Mouse (Mus musculus) adrenal gland, postnatal 14 days (tissue): ENCODE results near the gene Fam49a. TPM values are rescaled to one million over a fixed set of nuclear protein-coding genes. Genes with fewer than 3 reads are reported as not detected.

Source experiments
- DNase-seq: peaks from one replicate; pipeline ENCODE4 v3.0.0; 2021; ENCODE audit warnings: mixed read lengths
- total RNA-seq: library from RNA; stranded (reverse); gene quantifications from 2 replicates; pipeline ENCODE4 v1.2.3, GENCODE M21; 2021

Fam49a gene
- total RNA-seq, 1 experiment from 2014 or later = 22.0 TPM

DNA sequence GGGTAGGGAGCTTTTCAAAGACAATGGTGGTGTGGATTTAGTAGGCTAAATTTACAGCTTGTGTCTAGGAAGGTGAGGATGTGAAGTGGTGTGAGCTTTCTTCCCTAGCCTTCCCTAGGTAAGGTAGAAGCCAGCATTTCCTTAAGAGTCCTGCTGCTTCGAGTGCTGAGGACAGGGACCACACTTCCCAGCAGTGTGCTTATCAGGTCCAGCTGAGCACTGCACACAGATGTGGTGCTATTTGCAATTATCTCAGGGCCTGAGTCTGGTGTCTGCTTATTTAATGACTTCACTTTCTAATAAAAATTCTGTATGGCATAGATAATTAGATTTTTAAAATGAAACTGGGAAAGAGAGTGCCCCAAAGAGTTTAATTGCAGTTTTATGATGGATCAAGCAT, 4.6 kb downstream of the Fam49a start:
- no peak for DNase-seq

DNA sequence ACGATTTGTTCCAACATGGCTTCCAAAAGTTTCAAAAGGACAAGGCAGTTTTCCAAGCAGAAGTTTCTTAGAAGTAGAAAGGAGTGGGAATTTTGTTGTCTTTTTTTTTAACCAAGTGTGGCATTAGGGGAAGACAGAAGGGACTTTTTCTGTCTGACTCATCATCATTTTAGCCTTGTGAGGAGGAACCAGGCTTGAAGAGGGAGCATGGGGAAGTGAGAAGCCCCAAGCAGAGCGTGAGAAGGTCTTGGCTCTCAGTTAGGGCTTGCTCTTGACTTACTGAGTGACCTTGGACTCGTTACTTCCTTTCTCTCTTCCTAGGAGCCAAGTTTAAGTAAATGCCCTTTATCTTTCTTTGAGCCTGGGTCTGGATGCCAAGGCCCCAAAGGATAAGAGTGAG, 8.6 kb downstream of the Fam49a start:
- DNase-seq = no peak

DNA sequence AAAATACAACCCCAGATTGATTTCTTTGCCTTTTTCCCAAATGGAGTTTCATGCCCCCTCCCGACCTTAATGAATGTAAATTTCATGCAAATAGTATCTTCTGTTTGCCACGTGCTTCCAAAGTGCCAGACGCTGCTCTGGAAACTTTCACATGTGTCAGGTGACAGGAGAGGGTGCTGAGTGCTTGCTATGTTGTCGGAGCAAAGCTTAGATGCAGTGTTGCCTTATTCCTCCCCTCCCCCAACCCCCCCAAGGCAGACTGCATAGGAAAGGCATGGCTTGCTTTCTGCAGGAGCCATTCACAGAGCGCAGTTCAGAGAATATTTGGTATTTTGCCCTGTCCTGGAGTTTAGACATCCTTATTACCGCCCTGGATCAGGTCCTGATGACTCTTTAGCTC, 12.2 kb downstream of the Fam49a start:
- DNase-seq = no peak

DNA sequence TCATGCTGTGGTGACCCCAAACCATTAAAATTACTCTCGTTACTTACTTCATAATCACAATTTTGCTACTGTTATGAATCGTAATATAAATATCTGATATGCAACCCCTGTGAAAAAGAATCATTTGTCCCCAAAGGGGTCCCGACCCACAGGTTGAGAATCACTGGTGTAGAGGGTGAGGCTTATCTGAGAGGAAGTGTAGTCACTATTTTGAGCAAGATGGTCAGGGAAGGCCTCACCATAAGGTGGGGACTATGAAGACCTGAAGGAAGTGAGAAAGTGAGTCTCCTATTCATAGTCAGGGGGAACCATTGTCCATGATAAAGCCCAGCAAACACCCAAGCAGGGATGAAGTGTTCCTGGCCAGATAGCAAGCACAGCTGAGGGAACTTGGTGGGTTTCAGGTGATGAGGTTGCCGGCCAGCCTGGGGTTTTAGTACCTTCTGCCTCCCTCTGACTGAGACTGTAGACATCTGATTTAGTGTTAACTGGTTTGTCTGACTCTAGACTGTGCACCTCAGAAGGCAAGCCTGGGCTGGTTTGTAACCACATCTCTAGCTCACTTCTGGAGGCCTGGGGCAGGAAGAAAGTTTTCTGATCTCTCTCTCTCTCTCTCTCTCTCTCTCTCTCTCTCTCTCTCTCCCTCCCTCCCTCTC, 13.3 kb downstream of the Fam49a start:
- DNase-seq = no peak

DNA sequence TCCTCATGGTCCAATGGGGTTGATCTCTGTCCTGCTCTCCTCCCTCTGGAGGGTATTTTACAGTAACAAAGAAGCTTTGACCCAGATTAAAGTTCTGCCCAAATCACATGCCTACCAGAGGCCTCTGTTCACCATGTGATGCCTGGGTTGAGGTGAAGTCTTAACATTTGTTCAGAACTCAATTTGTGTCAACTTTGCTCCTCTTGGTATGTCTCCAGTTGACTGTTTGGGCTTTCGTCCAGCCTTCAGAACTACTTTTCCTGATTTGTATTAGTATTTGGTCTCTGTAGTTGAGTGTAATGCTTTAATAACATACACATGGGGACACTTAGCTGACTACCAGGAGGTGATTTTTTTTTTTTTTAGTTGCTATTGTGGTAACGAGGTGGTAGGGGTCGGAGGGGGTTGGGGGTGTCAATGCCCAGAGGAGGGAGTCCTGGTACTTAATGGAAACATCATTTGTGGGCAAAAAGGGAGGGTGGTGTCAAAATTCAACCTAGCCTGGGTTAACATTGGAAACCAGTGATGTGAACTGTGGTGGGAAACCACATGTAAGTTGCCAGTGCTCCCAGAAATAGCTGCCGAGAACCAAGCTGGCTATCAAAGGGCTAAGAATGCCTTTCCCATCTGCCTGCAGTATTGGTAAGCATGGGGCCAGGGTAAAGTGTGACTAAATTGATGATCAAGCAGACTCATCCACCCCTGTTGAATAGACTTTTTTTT, 16.0 kb downstream of the Fam49a start:
- no peak for DNase-seq

DNA sequence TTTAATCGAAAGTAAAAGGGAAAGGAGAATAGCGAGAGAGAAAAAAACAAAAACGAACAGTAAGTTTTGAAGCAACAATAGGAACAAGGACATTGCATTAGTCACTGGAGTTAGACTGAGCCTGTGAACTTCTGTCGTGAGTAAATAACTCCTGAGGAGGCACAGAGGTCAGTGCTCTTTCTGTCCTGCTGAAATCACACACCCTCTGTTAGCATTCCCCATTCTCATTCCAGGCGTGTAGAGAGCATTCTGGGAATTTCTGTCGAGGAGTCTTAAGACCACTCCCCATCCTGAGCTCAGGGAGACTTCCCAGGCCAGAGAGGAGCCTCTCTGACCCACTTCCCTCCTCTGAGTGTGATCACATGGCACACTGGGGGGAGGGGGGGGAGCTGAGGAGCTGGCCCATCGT, 16.5 kb downstream of the Fam49a start:
- peak; percentile 45 for DNase-seq

DNA sequence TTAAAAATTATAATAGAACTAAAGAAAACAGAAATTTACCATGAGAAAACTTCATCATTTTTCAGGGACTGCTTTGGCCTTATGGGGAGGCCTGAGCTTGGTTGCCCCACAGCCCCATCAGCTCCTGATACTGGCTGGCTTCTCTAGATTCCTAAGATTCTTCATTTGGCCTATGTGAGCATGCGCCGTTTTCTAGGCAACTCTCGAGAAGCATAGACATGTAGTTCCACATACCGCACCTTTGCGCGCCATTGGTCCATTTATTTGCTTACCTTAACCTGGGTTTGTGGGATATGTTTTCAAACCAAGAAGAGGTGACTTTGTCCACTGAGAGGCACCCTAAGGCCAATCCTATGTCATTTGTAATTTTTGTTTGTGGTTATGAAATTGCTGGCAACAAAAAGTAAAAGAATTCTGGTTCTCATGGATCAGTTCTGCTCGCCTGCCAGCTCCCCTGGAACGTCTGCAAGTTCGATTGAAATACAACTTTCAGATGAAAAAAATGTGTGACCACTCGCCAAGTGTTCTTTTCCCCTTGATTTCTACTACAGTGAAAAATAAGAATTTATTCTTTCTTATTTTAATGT, 21.9 kb downstream of the Fam49a start:
- DNase-seq = no peak

DNA sequence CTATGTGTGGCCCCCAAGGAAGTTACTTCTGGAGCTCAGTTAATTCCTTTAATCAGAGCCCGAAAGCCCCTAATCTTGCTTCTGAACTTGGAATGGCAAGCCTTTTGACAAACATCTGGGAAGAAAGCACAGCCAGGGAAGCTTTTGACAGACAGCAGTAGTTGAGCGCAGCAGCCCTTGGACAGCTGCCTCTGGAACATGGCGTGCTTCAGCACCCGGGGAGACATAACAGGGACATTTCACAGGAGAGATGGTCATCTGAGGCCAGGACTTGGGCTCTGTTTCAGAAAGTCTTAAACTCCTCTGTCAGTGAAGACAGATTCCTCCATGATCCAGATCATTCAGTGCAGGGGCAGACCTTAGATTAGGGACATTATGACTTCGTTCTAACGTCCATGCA, 22.6 kb downstream of the Fam49a start:
- peak; percentile 52 for DNase-seq

DNA sequence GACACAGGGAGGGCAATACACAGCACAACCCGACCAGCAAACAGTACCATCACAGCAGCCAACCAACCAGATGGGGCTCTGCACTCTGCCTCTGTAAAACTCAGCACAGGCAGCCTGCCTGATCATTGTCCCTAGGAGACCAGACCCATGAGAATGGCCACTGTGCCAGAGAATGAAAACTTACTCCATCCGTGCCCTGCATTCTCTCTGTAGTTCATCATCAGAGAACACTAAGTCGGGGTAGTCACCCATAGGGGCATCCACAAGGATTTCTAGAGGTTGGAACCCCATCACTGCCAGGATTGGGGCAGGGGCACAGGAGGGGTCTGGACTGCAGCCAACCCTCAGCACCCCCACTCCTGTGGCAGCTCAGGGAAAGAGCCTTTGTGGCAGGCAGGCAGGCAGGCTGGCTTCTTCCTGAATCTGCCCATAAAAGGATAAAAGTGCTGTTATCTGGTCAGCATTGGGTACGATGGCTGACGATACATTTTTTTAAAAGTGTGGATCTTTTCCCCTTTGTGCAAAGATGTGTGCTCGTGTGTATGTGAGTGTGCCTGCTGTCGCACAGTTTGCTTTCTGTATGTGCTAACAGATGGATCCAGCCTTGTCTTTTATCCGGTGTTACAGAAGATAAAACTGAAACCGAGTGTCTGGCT, 25.3 kb downstream of the Fam49a start:
- DNase-seq = peak; percentile 66

DNA sequence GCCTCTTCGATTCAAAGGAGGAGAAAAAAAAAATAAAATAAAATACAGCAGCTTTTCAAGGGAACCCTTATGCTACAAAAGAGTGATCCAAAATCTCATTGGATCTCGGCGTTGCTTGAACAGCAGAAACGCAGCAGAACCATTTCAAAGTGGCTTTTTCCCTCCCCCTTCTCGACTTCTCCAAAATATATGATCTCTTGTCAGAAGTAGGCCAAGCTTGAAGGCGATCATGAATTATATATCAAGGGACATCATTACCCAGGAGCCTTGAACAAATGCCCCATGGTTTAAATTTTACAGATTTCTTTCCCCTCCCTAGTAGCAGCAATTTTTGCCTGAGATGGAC, 25.8 kb downstream of the Fam49a start:
- no peak for DNase-seq

DNA sequence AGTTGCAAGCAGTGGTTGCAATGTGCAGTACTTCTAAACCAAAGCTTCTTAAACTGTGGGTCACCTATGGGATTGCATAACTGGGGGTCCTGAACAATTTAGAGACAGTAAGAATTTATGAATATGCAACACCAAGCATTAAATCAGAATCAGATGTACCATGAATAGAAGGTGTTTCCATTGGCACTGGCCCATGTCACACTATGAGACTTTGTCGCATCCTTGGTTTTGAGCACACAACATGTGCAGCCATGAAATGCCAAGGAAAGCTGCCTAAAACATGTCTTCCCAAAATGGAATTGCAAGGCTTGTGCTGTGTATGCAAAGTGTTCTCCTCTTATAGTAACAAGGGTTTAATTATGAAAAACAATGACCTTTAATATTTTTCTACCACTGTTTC, 26.6 kb downstream of the Fam49a start:
- DNase-seq = no peak

DNA sequence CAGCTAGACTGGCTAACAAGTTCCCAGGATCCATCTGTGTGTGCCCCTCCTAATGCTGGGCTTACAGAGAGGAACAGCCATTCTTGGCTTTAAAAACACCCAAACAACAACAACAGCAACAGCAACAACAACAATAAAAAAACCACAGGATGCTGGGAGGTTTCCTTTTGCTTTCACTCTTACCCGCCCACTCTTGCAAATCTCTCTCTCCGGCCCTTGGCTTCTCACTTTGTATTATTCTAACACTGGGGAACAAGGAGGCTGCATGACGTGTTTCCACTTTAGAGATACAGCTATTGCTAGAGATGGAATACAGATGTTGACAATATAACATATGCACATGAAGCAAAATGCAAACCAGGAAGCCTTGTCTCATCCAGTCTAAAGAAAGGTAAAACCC, 27.7 kb downstream of the Fam49a start:
- no peak for DNase-seq

DNA sequence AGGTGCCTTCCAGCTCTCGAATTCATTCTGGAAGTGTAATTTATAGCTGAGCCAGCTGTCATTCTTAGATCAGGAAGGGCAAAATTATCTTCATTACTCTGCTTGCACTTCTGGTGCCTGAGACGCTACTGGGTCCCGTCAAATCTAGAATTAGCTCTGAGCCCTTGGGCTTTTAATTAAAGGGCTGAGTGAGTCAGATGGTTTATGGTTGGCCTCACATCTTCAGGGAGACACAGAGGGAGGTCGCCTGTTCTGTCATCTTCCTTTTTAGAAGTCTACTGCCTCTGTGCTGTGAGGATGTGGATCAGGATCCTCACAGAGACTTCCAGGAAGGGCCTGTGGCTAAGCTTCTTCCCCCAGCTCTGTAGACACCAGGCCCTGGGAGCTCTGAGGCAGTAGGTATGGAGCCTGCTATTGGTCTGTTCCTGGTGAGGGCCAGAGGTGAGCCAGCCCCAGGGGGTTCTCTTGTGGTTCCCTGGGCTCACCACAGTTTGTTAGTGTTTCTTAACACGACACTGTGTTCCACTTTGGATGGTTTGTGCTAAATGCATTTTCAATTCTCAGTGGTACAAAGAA, 30.2 kb downstream of the Fam49a start:
- no peak for DNase-seq

DNA sequence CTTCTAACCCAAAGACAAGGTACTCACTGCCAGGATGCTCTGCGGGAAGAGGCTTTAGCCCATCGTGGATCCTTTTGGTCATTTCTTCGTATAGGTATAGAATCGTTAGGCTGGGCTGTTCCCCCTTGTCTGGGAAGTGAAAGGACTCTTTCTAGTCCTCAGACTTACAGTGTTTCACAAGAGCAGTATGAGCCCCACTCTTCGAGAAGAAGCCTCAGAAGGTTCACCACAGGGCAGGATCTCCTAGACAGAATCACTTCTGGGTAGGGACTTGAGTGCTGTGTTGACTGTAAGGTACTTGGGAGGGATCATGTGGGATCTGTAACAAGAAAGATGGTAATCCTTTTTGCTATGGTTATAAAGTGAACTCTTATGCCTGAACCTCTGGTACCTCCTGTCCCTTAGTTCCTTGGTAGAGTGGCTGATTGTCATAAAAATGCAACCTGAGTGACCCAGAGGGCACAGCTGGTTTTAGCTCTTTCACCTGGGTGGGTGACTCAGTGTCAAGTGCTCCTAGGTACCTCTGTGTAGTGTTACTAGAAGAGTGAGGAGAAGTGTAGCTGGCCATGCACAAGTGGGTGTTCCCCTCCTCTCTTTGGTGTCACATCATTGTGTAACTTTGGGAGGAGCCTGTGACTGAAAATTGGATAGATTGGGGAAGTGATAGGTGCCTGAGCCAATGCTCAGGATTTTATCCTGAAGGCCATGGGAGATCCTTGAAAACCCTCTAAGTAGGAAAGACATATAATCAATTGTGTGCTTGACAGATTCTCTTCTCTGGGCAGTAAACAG, 32.6 kb downstream of the Fam49a start:
- DNase-seq = no peak

DNA sequence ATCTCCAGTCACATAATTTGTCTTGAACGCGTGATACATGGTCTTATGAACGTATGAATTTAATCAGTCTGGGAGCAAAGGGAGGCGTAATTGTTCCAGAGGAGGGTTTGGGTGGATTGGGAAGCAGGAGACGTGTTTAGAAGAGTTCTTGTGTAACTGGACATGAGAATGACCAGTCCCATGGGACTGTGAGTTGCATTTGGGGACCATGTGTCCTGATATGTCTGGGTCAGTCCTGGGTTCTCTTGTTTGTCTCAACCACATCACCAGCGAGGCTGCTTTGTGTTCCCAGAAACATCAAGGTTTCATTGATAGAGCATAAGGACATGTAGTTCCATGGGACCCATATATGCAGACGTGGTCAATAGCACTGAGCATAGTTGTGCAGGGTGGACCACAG, 36.5 kb downstream of the Fam49a start:
- no peak for DNase-seq

DNA sequence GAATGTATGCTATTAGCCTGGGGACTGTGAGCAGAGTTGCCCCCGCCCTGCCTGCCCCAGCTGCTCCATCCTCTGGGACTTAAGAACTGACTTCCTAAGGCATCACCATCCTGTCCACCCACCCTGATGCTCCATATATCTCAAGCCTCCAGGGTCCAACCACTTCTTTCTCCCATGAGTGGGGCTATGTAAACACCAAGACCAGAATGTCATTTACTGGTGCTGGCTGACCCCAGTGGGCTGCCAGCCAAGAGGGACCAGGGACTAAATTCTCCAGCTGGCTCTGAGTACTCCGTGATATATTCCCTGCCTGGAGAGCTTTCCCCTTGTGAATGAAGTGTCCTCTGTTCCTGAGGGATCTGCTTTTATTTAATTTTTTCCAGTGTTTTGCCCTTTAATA, 37.4 kb downstream of the Fam49a start:
- DNase-seq = no peak

DNA sequence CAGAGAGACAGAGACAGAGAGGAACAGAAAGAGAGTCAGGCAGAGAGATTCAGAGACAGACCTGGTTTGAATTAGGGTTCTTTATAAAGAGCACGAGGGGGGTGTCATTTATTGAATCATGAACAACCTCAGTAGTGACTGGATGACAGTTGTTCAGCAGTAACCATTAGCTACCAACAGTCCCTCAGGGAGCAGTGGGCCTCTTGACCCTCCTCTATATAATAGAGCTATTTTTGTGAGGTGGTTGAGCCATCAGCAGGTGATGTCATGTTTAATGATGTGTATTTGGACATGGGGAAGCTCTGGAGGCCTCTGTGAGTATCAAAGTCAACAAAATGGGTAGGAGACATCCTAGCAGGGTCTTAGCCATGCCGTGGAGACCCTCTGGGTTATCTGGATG, 39.2 kb downstream of the Fam49a start:
- DNase-seq = no peak

DNA sequence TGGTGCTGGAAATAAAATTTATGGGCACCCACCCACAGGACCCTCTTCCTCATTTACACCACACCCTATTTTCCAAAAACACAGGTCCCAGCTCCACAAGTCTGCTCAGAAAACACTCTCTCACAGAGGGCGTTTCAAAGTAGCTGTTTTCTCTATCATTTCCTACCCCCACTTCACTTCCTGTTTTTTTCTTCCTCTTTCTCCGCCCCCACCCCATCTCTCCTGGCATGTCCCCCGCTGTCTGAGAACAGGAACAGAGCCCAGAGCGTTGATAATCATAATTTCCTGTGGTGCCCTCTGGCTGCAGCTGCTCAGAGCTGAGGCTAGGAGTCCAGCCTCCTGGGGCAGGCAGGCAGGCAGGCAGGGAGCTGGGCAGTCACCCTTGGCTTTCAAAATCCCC, 39.9 kb downstream of the Fam49a start:
- peak; percentile 65 for DNase-seq

DNA sequence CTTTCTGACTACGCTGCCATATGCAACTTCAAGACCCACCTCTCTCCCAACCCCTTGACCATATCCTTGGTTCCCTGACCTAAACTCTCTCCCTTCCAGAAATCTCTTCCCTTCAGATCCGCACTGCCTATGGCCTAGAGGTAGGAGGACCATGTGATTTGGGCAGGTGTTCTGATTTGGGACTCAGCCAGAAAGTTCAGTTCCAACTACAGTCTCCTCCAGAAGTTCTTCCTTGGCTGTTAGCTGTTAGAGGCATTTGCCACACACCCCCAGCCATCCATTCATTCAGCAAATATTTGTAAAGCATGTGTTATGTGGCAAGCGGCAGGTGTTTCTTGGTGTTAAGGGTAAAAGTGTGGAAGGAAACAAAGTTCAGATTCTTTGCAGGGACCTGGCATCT, 44.3 kb downstream of the Fam49a start:
- no peak for DNase-seq

DNA sequence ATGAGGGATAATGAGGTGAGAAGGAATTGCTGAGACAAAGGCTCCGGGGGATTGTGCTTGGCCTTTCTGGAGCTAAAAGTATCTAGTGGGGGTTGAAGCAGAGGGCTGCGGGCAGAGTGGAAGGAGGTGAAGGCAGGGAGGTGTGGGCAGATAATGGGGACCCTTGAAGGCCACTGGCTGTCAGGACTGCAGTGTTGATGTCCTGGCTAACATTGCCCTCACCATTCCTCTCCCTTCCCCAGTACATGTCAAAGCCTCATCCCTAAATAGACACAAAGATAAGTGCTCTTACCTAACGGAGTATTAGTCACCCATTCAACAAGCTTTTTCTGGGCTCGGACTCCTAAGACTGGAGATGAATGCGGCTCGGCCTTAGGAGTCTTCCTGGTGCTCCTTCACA, 44.9 kb downstream of the Fam49a start:
- DNase-seq = no peak

DNA sequence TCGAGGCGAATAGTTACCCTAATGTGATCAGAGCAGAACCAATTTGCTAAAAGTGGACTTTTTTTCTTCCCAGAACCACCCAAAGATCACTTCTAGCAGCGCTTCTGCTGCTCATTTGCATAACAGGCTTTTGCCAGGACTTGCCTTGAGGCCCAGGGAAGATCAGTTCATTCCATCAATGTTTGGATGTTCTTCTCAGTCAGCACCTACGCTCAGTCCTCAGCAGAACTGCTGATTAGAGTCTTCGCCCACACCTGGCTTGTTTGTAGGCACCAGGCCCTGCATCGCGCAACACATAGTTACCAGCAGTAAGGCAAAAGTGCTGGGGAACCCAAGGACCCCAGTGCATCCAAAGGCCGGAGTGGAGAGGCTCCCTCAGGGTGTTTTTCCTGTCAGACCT, 45.3 kb downstream of the Fam49a start:
- no peak for DNase-seq

DNA sequence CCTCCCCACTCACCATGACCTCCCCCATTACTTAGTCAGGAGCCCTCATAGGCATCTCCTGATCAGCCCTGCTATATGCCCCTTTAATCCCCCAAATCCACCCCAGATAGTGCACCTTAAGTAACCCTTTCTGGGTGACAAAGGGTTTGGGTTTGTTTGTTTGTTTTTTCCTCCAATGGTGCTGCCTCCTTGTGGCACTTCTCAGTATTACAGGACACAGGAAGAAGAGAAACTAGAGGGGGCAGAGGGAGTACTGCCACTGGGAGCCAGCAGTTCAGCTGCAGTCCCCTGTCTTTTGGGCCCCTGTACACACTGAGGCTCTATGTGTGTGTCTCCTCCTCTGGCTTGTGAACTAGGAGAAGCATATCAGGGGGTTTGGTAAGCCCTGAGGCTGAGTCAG, 51.5 kb downstream of the Fam49a start:
- no peak for DNase-seq
